Mouse (Mus musculus) CH12.LX (cell line): Measurements from ENCODE around the gene St7. TPM values are rescaled to one million over a fixed set of nuclear protein-coding genes. Genes with fewer than 3 reads are reported as not detected.

Experiments used
- DNase-seq: peaks from one replicate; pipeline ENCODE4 v3.0.0-alpha.2; 2013; ENCODE audit errors: extremely low read depth
- H3K27ac ChIP-seq: 2 replicates; pipeline ENCODE4 v1.5.1; 2012; ENCODE audit warnings: low read depth, mild to moderate bottlenecking, control low read depth, moderate library complexity; ENCODE audit not compliant: insufficient read depth
- H3K27me3 ChIP-seq: replicated peaks from 2 replicates; pipeline ENCODE3; 2012; ENCODE audit warnings: inconsistent platforms
- H3K36me3 ChIP-seq, 2 experiments: replicated peaks in 1 of 2; 2 replicates each; pipeline versions ENCODE3 to v1.6.1; 2012; ENCODE audit warnings: inconsistent platforms in 1 of 2, low read length in 1 of 2, mild to moderate bottlenecking in 1 of 2, mixed read lengths in 1 of 2, moderate library complexity in 1 of 2; ENCODE audit not compliant: control insufficient read depth in 1 of 2, insufficient read depth in 1 of 2
- H3K4me1 ChIP-seq, 2 experiments: 2 replicates each; pipeline ENCODE4 v1.6.1; 2012; ENCODE audit warnings: inconsistent platforms in 1 of 2, moderate library complexity in 1 of 2; ENCODE audit not compliant: insufficient read depth in 2 of 2, control insufficient read depth in 1 of 2
- H3K4me2 ChIP-seq: 2 replicates; pipeline ENCODE4 v1.6.1; 2012; ENCODE audit warnings: low read depth, mild to moderate bottlenecking, control low read depth; ENCODE audit not compliant: poor library complexity, insufficient read depth, severe bottlenecking
- H3K4me3 ChIP-seq, 3 experiments: fragments of 150-350 bp in 1 of 3; sonication (generic) in 1 of 3; replicated peaks in 1 of 3; 2 replicates each; pipeline versions ENCODE3 to v1.5.1; 2011 to 2012; ENCODE audit warnings: low read depth in 2 of 3, low read length in 2 of 3, mild to moderate bottlenecking in 2 of 3, moderate library complexity in 2 of 3, control low read depth in 1 of 3, improper control_type of control experiment in 1 of 3, inconsistent platforms in 1 of 3, mixed read lengths in 1 of 3; ENCODE audit not compliant: poor library complexity in 1 of 3
- H3K79me2 ChIP-seq: replicated peaks from 2 replicates; pipeline ENCODE4 v1.6.1; 2012; ENCODE audit warnings: mild to moderate bottlenecking, moderate library complexity; ENCODE audit not compliant: control insufficient read depth, poor library complexity, insufficient read depth, severe bottlenecking; ENCODE audit errors: extremely low read depth
- H3K9ac ChIP-seq: 2 replicates; pipeline ENCODE4 v1.6.1; 2012; ENCODE audit warnings: low read depth, mild to moderate bottlenecking, control low read depth, moderate library complexity; ENCODE audit not compliant: insufficient read depth
- H3K9me3 ChIP-seq: replicated peaks from 2 replicates; pipeline ENCODE3; 2012; ENCODE audit warnings: low read length, inconsistent platforms, mixed read lengths
- BHLHE40 ChIP-seq: IDR thresholded peaks from 2 replicates; pipeline ENCODE4 v1.6.1; 2011; ENCODE audit warnings: mild to moderate bottlenecking, low read depth, low read length, improper control_type of control experiment
- CHD1 ChIP-seq: IDR thresholded peaks from 2 replicates; pipeline ENCODE4 v1.6.1; 2012; ENCODE audit warnings: low read depth, low read length, improper control_type of control experiment, inconsistent platforms
- CHD2 ChIP-seq: IDR thresholded peaks from 2 replicates; pipeline ENCODE4 v1.6.1; 2011; ENCODE audit warnings: low read length, improper control_type of control experiment
- E2F4 ChIP-seq: IDR thresholded peaks from 2 replicates; pipeline ENCODE4 v1.6.1; 2011; ENCODE audit warnings: low read depth, low read length, improper control_type of control experiment; ENCODE audit not compliant: insufficient replicate concordance
- ELF1 ChIP-seq: IDR thresholded peaks from 2 replicates; pipeline ENCODE4 v1.6.1; 2014; ENCODE audit warnings: low read depth, mild to moderate bottlenecking, inconsistent platforms, low read length, improper control_type of control experiment
- EP300 ChIP-seq: IDR thresholded peaks from 2 replicates; pipeline ENCODE4 v1.6.1; 2011; ENCODE audit warnings: low read length, improper control_type of control experiment
- ETS1 ChIP-seq: conservative IDR thresholded peaks from 2 replicates; pipeline ENCODE4 v1.6.1; 2012; ENCODE audit warnings: low read depth, mild to moderate bottlenecking, inconsistent platforms, low read length, improper control_type of control experiment, moderate library complexity
- JUND ChIP-seq: conservative IDR thresholded peaks from 2 replicates; pipeline ENCODE4 v1.6.1; 2011; ENCODE audit warnings: low read depth, low read length, improper control_type of control experiment
- KAT2A ChIP-seq: IDR thresholded peaks from 2 replicates; pipeline ENCODE4 v1.6.1; 2012; ENCODE audit warnings: low read length, improper control_type of control experiment, inconsistent platforms; ENCODE audit not compliant: insufficient replicate concordance
- MAZ ChIP-seq: IDR thresholded peaks from 2 replicates; pipeline ENCODE4 v1.6.1; 2012; ENCODE audit warnings: low read depth, mild to moderate bottlenecking, inconsistent platforms, low read length, improper control_type of control experiment, moderate library complexity
- MXI1 ChIP-seq: IDR thresholded peaks from 2 replicates; pipeline ENCODE4 v1.6.1; 2011; ENCODE audit warnings: mild to moderate bottlenecking, low read depth, low read length, improper control_type of control experiment
- NELFE ChIP-seq: IDR thresholded peaks from 2 replicates; pipeline ENCODE4 v1.6.1; 2011; ENCODE audit warnings: low read depth, low read length, improper control_type of control experiment
- NRF1 ChIP-seq: IDR thresholded peaks from 2 replicates; pipeline ENCODE4 v1.6.1; 2014; ENCODE audit warnings: low read depth, mild to moderate bottlenecking, inconsistent platforms, low read length, improper control_type of control experiment, moderate library complexity
- PAX5 ChIP-seq: IDR thresholded peaks from 2 replicates; pipeline ENCODE4 v1.6.1; 2012; ENCODE audit warnings: low read length, inconsistent platforms, mixed read lengths
- POLR2A ChIP-seq: IDR thresholded peaks from 2 replicates; pipeline ENCODE4 v1.6.1; 2011; ENCODE audit warnings: low read depth, mild to moderate bottlenecking, improper control_type of control experiment, low read length
- POLR2AphosphoS2 ChIP-seq: IDR thresholded peaks from 2 replicates; pipeline ENCODE4 v1.6.1; 2011; ENCODE audit warnings: low read depth, low read length, improper control_type of control experiment
- RCOR1 ChIP-seq: conservative IDR thresholded peaks from 2 replicates; pipeline ENCODE4 v1.6.1; 2012; ENCODE audit warnings: low read depth, mild to moderate bottlenecking, inconsistent platforms, low read length, improper control_type of control experiment
- SIN3A ChIP-seq: IDR thresholded peaks from 2 replicates; pipeline ENCODE4 v1.6.1; 2012; ENCODE audit warnings: low read length, improper control_type of control experiment, inconsistent platforms
- TBP ChIP-seq: conservative IDR thresholded peaks from 2 replicates; pipeline ENCODE4 v1.6.1; 2011; ENCODE audit warnings: low read depth, low read length, improper control_type of control experiment
- TCF12 ChIP-seq: IDR thresholded peaks from 2 replicates; pipeline ENCODE4 v1.6.1; 2014; ENCODE audit warnings: low read depth, mild to moderate bottlenecking, inconsistent platforms, low read length, improper control_type of control experiment
- UBTF ChIP-seq: IDR thresholded peaks from 2 replicates; pipeline ENCODE4 v1.6.1; 2012; ENCODE audit warnings: low read depth, mild to moderate bottlenecking, inconsistent platforms, low read length, improper control_type of control experiment, moderate library complexity
- USF1 ChIP-seq: IDR thresholded peaks from 2 replicates; pipeline ENCODE4 v1.6.1; 2014; ENCODE audit warnings: low read depth, mild to moderate bottlenecking, inconsistent platforms, low read length, improper control_type of control experiment
- ZC3H11A ChIP-seq: IDR thresholded peaks from 2 replicates; pipeline ENCODE4 v1.6.1; 2012; ENCODE audit warnings: low read depth, mild to moderate bottlenecking, inconsistent platforms, low read length, improper control_type of control experiment
- ZMIZ1 ChIP-seq: IDR thresholded peaks from 2 replicates; pipeline ENCODE4 v1.6.1; 2012; ENCODE audit warnings: low read depth, mild to moderate bottlenecking, inconsistent platforms, low read length, improper control_type of control experiment
- dilution Hi-C: fragments of 300-500 bp; cut with MboI; formaldehyde crosslinking; loops from 2 replicates; pipeline ENCODE4 v1.14.3; 2020; ENCODE audit warnings: low sequenced_read_pairs; ENCODE audit not compliant: extremely low pct_unique_long_range_greater_than_20kb, extremely low pct_ligation_motif_present
- in situ Hi-C: fragments of 300-500 bp; cut with MboI; formaldehyde crosslinking; loops from 3 replicates; pipeline ENCODE4 v1.14.3; 2019; ENCODE audit warnings: low sequenced_read_pairs, low pct_ligation_motif_present, low pct_unique_long_range_greater_than_20kb, mixed read lengths
- polyA plus RNA-seq: library from polyadenylated mRNA; unstranded; fragments of >175 nt; gene quantifications from 2 replicates; pipeline ENCODE4 v1.2.1, GENCODE M21; 2012; ENCODE audit warnings: low read depth; ENCODE audit not compliant: insufficient read length
- total RNA-seq, 2 experiments: library from RNA; depleted of rRNA; stranded (reverse); fragments of 300-350 nt in 1 of 2; fragments of >200 nt in 1 of 2; gene quantifications; 2 replicates each; pipeline ENCODE4 v1.2.3; 2012 to 2014

The St7 gene
- total and polyA plus RNA-seq, 3 experiments: 33.9 to 64.1 (median 35.3) TPM

GRCm38 (mm10) chr6:17681810-17682209 lies 10.9 kb upstream of the St7 start:
- no peaks in the 10 kb centered on the region for H3K27me3 ChIP-seq
- H3K4me2 ChIP-seq: no peak overlapping the region
- in situ Hi-C loops (no loop called here), dilution Hi-C loops (no loop called here)
- H3K27ac ChIP-seq: 0 out of 2 replicates have a peak overlapping the region, but pooled peaks have one; percentile 8
- H3K79me2 ChIP-seq: no peaks in the 10 kb centered on the region
- H3K36me3 ChIP-seq: peaks cover 0 to 3% of the 10 kb centered on the region in 2 experiments
- H3K9ac ChIP-seq: no peak overlapping the region
- H3K4me3 ChIP-seq: peak overlapping the region in 1 of 3 experiments; percentile 22
- H3K9me3 ChIP-seq: peaks cover 6% of the 10 kb centered on the region
- DNase-seq: no peak
- H3K4me1 ChIP-seq: peaks cover 3 to 5% of the 10 kb centered on the region in 2 experiments; a peak in 3 of 4 replicates
- TF ChIP-seq SIN3A: no peak

- TF ChIP-seq MXI1 (no peak), SIN3A (no peak), ETS1 (no peak)
- no peak overlapping the region for H3K4me2 ChIP-seq
- no peak overlapping the region for H3K4me3 ChIP-seq
- peaks cover 2% of the 10 kb centered on the region for H3K9me3 ChIP-seq
- H3K79me2 ChIP-seq: no peaks in the 10 kb centered on the region
- H3K36me3 ChIP-seq: no peaks in the 10 kb centered on the region
- no peak overlapping the region for H3K9ac ChIP-seq
- no peaks in the 10 kb centered on the region for H3K4me1 ChIP-seq
- DNase-seq: no peak
- in situ Hi-C loops (no loop called here), dilution Hi-C loops (no loop called here)
- H3K27ac ChIP-seq: no peak overlapping the region
- H3K27me3 ChIP-seq: no peaks in the 10 kb centered on the region
Measured at GRCm38 (mm10) chr6:17688676-17689075, 4.1 kb upstream of the St7 start.

GRCm38 (mm10) chr6:17693726-17694549 lies 1.2 kb downstream of the St7 start:
- peaks cover 2% of the 10 kb centered on the region; the same call in 1 of the 2 replicates for H3K79me2 ChIP-seq
- H3K9me3 ChIP-seq: no peaks in the 10 kb centered on the region
- peak; percentile 57 for DNase-seq
- peak overlapping the region; percentile 72 for H3K27ac ChIP-seq
- peaks cover 0 to 23% of the 10 kb centered on the region in 2 experiments; a peak in 3 of 4 replicates for H3K4me1 ChIP-seq
- no peaks in the 10 kb centered on the region for H3K27me3 ChIP-seq
- H3K4me3 ChIP-seq: peak overlapping the region; percentile 80 to 84 (median 83)
- dilution Hi-C loops (no loop called here), in situ Hi-C loops (no loop called here)
- H3K36me3 ChIP-seq: peaks cover 0 to 15% of the 10 kb centered on the region in 2 experiments
- H3K9ac ChIP-seq: peak overlapping the region; percentile 80
- H3K4me2 ChIP-seq: peak overlapping the region; percentile 84
- TF ChIP-seq SIN3A: no peak
- no peak for TF ChIP-seq E2F4
- TF ChIP-seq TBP: no peak
- peak; percentile 30; the same call in 1 of the 2 replicates for TF ChIP-seq TCF12
- TF ChIP-seq EP300: no peak
- TF ChIP-seq NRF1: no peak
- peak; percentile 95 for TF ChIP-seq UBTF
- peak; percentile 49; the same call in 1 of the 2 replicates for TF ChIP-seq ELF1
- peak; percentile 57 for TF ChIP-seq POLR2A
- no peak for TF ChIP-seq JUND
- no peak for TF ChIP-seq KAT2A
- 0 out of 2 replicates have a peak, but pooled peaks have one; percentile 52 for TF ChIP-seq MXI1
- TF ChIP-seq NELFE: no peak; the same call in 1 of the 2 replicates
- no peak for TF ChIP-seq ZC3H11A
- TF ChIP-seq RCOR1: no peak
- no peak for TF ChIP-seq POLR2AphosphoS2
- TF ChIP-seq BHLHE40: peak; percentile 38; the same call in 1 of the 2 replicates
- TF ChIP-seq CHD2: no peak
- TF ChIP-seq CHD1: no peak
- TF ChIP-seq USF1: peak; percentile 79
- TF ChIP-seq PAX5: no peak
- TF ChIP-seq ZMIZ1: no peak
- TF ChIP-seq MAZ: no peak
